Mouse (Mus musculus): ENCODE data around the gene Tnp2.

- TF ChIP-seq CTCF (conservative IDR thresholded peaks at IDR 0.05; ENCODE audit: low read length), result no peak
- no peak for TF ChIP-seq POU5F1 (IDR thresholded peaks at IDR 0.05; ENCODE audit: borderline replicate concordance, low read length)
- TF ChIP-seq NANOG (IDR thresholded peaks at IDR 0.05; ENCODE audit: borderline replicate concordance, low read length), result no peak
Measured at GRCm38 (mm10) chr16:10763540-10764264, 24.8 kb downstream of the Tnp2 start.
